Mouse (Mus musculus) embryo, embryonic 11.5 days (tissue): Measurements from ENCODE around the gene Hbs1l.
A peak's percentile ranks its signal among the peaks of the same experiment; 100 is the strongest.

Experiments
- DNase-seq: peaks from one replicate; pipeline ENCODE4 v3.0.0-alpha.2; 2012; ENCODE audit warnings: low read depth, low spot score

Hbs1l gene

DNA sequence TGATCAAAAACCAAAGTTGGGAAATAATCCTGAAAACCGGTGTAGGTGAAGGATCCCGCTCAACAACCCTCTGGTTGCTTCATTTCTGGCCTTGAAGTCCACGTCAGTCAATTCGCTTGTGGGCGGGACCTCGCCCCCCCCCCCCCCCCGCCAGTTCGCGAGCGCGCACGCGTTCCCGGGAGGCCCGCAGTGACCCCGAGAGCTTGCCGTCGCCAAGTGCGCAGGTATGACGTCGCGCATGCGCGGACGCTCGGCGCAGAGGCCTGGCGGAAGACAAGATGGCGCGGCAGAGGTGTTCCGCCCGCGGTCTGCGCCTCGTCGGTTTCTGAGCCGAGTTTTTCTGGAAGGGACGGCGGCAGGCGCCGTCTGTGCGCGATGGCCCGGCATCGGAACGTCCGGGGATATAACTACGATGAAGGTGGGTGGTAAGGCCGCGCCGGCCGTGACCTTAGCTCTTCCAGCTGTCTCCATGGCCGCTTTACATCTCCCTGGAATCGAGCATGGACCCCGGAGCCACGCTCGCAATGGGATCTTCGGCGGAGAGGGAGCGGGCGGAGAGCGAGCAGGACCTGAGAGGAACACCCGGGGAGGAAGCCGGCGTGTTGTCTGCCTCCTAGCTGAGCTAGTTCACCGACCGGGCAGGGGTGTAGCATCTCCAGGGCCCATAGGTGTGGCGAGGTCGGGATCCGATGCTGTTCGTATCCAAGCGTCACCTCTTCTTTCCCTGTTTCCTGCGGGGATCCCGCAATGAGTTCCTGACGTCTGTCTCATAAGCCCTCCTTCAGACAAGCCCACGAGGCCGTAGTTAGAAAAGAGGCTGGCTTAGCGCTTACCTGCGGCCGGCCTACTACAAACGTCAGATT, at the start of gene Hbs1l:
Gene Hbs1l, plus strand, starts transcription at position 221 of the 863 bp plus-strand sequence.
- DNase-seq: peak; percentile 93

DNA sequence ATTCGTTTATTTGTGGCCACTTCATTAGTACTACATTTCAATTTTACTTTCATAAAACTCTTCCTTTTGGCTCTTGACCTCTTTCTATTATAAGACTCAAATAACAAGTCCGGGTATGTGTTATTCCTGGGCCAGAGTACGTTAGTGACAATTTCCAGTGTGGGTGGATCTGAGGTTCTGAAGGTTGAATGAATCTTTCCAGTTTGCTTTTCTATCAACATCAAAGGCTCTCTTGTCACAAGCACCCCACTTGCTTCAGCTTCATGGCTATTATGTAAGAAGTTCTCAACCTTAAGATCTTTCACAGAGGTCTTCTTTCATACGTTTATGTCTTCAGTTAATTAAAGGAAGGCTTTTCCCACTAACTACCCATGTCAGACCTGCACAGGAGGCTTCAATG, 47.2 kb upstream of the Hbs1l start:
- DNase-seq: no peak

DNA sequence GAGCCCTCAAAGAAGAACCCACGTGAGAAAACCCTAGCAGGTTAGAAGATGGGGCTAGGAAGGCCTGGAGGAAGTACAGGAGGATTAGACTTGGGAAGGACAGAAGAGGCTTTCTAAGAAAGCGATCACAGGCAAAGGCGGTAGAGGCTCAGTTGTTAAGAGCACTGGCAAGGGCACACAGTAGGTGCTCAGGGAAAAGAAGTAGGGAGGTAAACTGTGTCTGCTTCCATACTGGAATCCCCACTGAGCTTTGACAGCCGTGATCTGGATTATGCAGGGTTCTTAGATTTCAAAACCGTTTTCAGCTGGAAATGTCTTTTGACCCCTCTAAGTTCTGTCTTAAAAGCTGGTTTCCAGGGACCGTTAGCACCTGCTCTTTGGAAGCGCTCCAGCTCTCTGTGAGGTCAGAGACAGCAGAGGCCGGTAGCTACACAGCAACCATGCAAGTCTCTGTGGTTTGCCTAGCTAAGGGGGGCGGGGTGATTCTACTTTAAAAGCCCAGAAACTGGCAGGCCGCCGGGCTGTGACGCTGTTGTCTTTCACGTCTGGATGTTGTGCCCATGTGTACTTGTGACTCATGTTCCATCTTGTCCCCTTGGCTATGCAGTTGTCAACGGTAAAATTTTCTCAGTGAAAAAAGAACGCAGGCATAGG, 43.8 kb upstream of the Hbs1l start:
- DNase-seq: no peak

DNA sequence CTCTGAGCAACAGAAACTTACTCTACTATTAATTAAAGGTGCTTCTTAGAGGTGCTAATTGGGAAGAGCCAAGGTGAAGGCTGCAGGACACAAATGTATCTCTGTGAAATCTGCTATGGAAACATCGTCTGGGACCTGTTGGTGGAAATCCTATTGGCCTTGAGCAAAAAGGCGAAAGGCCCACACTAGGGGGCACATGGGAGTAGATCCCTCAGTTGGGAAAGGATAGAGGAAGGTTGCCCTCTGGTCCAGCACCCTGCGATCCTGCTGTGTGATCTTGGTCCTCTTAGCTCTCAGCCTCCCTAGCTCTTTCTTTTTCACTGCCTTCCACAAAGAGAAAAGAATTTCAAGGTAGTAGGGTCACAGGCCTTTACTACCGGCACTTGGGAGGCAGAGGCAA, 43.0 kb upstream of the Hbs1l start:
- DNase-seq: no peak

DNA sequence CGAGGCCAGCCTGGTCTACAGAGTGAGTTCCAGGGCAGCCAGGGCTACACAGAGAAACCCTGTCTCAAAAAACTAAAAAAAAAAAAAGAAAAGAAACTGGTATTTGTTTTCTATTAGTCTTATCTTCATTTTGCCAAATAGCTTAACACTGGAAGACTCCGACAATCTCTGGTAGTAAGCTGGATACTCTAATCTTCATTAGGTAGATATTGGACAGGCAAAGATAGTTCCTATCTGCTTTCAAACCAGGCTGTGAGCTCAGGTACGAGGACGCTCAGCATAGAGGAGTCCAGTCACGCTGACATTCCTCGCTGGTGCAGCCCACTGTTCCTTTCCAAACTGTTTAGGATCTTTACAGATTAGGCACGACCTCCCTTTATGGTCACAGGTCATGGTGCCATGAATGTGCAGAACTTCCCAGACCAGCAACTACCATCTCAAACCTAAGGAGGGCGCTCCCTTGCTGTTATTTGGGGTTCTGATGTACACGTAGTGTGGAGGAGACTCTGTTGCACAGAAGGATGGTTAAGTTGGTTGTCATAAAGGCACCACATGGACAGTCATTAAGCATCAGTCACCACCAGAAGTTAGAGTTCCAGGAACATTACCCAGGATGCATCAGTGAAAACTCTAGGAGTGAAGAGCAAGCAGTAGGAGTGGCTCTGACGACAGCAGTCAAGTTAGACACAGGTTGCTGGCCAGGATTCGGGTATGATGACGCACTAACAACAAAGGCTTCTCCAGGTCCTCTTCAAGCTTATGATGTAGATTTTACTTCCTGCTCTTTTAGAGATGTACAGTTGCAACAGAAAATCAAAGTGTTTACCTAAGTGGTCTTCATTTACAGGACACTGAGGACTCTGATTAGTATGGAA, 41.3 kb upstream of the Hbs1l start:
- DNase-seq: no peak

DNA sequence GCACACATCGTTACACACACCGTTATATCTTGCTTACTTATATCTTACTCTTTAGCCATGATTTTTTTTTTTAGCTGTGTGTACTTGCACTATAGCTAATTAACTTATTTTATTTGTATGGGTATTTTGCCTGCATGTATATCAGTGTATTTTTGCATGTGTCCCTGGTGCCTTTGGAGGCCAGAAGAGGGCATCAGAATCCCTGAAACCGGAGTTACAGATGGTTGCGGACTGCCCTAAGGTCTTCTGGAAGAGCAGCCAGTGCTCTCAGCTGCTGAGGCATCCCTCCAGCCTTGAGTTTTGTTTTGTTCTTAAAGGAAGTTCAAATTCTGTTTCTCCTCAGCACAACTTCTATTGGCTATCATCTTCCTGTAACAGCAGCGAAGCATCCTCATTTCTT, 38.5 kb upstream of the Hbs1l start:
- DNase-seq: no peak

DNA sequence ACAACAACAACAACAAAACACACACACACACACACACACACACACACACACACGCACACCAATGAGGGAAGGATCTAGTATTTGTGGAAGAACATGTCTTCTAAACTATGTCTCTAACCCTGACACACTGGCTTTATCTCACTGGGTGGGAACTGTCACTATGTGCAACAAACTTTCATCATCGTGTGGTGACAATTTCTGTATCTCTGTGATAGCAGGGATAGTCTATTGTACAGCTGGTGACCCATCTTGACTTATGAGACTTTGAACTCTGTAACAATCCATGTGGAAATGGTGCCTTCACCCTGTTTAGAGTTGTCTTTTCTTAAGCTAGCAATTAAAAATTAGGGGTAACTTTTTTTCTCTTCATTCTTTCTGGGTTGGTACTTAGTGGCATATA, 36.1 kb upstream of the Hbs1l start:
- DNase-seq: no peak

DNA sequence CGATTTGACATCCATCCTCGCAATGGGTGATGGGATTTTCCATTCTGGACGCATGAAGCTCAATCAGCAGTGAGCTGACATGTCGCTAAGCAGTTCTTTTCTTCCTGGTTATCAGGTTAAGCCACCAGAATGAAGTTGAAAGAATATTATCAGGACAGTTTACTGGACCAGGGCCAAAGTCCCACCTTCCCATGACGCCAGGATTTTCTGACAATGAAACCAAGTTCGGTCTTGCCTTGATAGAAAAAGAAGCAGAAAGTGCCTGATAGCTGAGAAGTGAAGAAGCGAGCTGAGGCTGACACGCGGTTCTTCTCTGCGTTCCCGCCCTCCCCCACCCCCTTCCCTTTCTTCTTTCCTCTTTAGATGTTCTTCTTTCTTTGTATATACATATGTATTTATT, 30.6 kb upstream of the Hbs1l start:
- DNase-seq: no peak

DNA sequence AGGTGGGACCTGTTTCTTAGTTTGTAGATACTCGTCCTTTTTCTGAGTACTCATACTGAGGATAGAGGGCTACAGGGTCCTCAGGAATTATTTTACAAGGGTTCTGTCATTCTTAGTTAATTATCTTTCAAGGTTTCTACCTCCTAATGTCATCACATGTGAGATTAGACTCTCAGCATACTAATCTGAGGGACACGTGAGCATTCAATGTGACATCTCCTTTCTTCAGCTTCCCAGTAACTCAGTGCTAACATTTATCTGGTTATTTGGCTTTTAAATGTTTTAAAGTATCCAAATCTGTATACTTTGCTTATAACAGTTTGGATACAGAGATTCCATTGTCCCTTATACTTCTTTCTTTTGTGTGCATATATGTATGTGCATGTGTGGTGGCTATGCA, 28.3 kb upstream of the Hbs1l start:
- no peak for DNase-seq

DNA sequence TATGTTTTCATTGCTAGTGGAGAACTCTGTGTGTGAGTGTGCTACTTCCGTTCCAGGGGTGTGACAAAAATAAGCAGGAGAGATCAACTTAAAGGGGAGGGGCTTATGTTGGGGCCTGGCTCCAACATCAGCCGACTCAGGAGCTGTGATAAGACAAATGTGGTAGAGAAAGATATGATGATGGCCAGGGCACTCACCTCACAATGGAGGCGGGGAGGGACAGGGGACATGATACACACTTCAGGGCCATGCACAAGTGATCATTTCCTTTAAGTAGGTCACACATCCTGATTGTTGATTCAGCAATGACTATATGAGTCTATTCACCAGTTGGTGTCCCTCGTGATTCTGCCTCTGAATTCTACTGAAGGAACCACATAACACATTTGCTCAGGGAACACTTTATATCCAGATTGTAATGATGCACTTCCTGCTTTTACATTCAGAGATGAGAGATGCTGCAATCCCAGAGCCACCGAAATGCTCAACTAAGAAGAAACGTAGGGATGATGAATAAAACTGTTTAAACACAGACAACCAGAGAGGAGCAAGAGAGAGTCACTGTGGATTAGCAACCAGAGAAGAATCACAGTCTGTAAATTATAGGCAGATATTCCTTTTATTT, 26.9 kb upstream of the Hbs1l start:
- no peak for DNase-seq

DNA sequence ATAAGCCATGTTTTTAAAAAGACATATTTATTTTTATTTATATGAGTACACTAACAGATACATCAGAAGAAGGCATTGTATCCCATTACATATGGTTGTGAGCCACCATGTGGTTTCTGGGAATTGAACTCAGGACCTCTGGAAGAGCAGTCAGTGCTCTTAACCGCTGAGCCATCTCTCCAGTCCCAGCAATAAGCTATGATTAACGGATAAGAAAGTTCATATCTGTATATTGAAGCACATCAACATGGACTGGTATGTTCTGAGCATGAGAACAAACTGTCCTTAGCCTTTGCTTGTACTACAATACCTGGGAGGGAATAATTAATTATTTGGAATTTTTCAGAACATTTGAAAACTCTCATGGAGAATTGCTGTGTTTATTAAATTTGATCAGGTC, 25.9 kb upstream of the Hbs1l start:
- no peak for DNase-seq

DNA sequence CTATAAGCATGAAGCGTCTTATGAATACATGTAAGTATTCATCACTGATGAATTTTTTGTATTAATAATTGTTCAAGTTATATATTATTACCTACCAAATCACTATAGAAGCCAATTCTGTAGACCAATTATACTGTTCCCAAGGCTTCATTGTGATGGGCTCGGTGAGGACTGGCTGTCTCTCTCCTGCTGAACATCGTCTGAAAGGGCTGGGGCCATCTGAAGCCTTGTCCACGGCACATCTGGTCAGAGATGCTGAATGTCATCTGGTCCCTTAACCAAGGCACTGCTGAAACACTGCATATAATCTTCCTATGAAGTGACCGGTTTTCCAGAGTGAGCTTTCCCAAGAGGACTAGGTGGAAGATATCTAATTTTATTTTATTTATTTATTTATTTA, 24.9 kb upstream of the Hbs1l start:
- DNase-seq: no peak

DNA sequence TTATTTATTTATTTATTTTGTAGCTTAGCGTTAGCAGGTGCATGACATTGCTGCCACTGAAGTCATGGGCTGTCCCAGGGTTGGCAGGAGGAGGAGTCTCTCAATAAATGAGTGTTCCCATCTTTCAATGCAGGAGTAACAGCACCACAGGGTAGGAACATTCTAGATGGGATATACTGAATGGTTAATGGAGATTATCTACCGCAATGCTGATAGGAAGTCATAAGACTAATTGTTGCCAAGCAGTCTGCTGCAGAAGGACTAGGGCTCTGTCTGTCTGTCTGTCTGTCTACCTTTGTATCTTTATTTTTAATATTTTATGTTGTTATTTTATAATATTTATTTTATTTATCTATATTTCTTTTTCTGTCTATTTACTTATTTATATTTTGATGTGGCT, 24.5 kb upstream of the Hbs1l start:
- no peak for DNase-seq

DNA sequence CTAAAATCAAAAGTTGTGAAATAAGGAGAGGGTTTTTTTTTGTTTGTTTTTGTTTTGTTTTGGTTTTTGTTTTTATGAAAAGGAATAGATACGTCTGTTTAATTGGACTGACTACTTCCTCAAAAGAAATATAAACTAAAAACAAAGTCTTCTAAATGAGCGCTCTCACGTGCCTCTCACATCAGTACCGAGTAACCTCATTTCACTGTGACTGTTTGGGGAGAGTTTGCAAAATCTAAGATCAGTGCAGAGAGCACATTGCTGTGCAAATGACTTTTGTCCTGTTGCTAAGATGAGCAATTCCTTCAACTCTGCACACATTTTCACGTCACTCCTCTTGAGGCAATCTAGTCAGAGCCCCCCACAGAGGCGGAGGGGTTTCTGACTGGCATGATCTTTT, 24.0 kb upstream of the Hbs1l start:
- no peak for DNase-seq

DNA sequence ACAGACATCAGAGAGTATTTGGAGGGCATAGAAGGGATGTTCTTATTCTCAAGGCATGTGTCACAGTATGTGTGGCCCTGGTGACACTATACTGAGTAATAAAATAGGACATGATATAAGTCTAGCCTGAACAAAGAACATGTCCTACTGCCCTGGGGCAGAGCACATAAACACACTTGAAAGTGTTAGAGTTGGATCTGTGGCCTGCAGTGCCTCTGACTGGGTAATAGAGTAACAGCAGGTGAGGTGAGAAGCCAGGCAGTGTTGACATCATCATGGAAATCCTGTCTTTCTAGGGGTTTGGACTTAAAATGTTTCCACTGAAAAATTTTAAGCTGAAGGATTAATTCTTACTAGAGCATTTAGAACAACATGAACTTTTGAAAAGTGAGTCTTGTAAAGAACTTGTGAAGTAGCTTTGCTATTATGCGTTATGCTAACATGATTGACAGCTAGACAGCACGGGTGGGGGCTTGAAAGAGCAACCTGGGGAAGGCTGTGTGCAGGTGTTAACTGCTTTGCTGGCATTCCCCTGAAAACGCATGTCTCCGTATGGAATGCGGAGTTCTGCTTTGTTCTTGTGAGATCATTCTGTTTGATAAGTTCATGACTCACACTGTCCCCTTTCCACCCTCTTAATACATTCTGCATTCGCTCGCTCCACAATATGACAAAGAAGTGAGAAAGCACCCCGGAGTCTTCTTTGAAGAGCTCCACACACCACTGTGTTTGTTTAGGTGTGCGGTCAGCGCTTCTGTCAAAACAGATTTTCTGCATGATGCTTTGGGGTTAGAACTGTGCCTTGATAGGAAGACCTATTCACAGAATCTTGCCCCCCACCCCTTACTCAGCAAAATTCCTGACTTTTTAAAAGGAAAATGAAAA, 8.3 kb upstream of the Hbs1l start:
- no peak for DNase-seq

DNA sequence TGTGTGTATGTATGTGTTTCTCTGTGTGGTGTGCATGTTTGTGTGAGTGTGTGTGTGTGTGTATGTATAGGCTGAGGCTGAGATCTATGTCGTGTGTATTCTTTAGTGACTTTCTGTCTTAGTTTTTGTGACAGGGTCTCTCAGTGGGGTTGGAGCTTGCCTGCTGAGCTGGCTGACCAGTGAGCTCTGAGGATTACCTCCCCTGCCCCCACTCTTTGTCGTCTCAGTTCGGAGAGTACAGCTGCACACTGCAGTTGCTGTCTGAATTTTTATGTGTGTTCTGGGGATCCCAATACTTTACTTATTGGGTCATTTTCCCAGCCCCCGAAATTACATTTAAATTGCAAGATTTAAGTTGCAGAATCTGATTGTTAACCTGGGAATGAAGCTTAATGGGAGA, 4.6 kb upstream of the Hbs1l start:
- no peak for DNase-seq

DNA sequence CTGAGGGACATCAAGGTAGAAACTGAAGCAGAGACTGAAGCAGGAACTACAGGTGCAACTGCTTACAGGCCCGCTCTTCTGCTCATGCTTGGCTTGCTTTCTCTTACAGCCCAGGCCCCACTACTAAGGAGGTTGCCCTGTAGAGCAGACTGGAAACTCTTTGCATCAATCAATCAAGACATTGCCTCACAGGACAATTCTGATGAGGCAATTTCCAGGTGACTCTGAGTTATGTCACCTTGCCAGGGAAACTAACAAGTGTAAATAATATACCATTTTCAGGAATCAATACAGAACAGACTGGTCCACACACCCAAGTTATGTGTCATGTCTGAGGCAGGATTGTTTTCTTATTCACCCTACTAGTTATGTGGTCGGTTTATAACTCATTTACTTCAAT, 1.6 kb upstream of the Hbs1l start:
- no peak for DNase-seq

DNA sequence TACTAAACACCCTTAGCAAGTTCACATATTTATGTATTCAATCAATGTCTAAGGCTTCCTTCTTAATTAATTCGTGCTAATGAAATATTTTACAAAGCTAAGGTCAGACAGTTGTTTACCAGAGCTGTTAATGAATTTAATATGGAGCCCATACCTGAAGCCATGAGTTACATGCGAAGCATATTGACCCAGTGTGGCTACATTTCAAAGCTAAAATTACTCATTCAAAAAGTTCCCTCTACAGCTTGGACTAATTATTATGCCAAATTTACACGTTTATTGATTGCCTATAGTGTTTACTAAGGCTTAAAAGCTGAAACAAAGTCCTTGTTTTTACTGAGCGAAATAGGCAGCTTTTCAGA, 401 bp upstream of the Hbs1l start:
- no peak for DNase-seq

DNA sequence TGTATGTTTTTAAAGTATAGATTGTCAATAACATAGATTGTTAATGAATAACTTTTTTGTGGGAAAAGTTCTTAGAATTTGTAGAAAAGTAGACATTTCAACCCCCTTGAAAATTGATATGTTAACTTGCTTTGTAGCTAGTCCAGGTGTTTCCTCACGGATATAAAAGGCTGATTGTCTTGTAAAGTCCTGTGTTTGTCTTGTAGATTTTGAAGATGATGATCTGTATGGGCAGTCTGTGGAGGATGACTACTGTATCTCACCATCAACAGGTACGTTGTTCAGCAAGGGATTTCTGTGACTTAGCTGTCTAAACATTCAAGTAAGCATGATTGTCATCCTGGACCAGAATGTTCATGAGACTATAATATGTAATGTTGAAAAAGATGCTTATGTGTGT, 3.2 kb downstream of the Hbs1l start:
- DNase-seq: no peak

DNA sequence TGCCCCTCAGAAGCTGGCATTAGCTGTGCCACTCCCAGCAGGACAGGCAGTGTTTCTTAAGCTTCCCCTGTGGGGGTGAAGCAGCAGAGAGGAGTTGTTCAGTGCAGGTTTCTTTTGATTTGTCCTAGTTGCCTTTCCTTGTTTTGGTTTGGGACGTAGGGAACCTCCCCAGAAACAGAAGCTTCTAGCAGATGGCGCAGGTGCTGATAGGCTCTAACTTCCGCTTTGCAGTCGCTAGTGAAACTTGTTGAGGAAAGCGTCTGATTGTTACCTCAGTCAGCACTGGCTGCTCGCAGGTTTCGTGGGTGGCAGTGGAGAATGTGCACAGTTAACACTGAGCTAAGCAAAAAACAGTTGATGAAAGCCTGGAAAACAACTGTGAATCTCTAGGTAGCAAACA, 6.0 kb downstream of the Hbs1l start:
- DNase-seq: no peak
